Mouse (Mus musculus) small intestine, adult 2 months (tissue): ENCODE measurements around the gene Adcy2. TPM values are rescaled to one million over a fixed set of nuclear protein-coding genes. Genes with fewer than 3 reads are reported as not detected.

ENCODE experiments used
- H3K27ac ChIP-seq: fragments of 200-500 bp; 2 replicates; pipeline ENCODE4 v1.5.1; 2012; ENCODE audit warnings: low read depth, low read length, control low read depth, inconsistent platforms; ENCODE audit not compliant: insufficient read depth
- H3K27me3 ChIP-seq: fragments of 200-500 bp; 2 replicates; pipeline ENCODE4 v1.6.1; 2012; ENCODE audit warnings: mild to moderate bottlenecking, moderate library complexity, low read length, inconsistent platforms; ENCODE audit not compliant: control insufficient read depth, insufficient read depth
- H3K36me3 ChIP-seq: fragments of 200-500 bp; 2 replicates; pipeline ENCODE4 v1.6.1; 2012; ENCODE audit warnings: mild to moderate bottlenecking, low read length, control low read depth, inconsistent platforms; ENCODE audit not compliant: control insufficient read depth, insufficient read depth
- H3K4me1 ChIP-seq: fragments of 200-500 bp; 2 replicates; pipeline ENCODE4 v1.6.1; 2012; ENCODE audit warnings: low read length, inconsistent platforms, mixed read lengths; ENCODE audit not compliant: control insufficient read depth, insufficient read depth, insufficient read length
- H3K4me3 ChIP-seq: fragments of 200-500 bp; 2 replicates; pipeline ENCODE4 v1.5.1; 2012; ENCODE audit warnings: low read depth, mild to moderate bottlenecking, control low read depth, inconsistent platforms, low read length, moderate library complexity
- CTCF ChIP-seq: fragments of 200-500 bp; IDR thresholded peaks from 2 replicates; pipeline ENCODE4 v1.5.1; 2012; ENCODE audit warnings: low read depth, mild to moderate bottlenecking, control low read depth, inconsistent platforms, low read length, moderate library complexity, mixed read lengths; ENCODE audit not compliant: insufficient replicate concordance, insufficient read length; ENCODE audit errors: extremely low read depth
- POLR2A ChIP-seq: fragments of 200-500 bp; IDR thresholded peaks from 2 replicates; pipeline ENCODE4 v1.6.1; 2012; ENCODE audit warnings: low read depth, mild to moderate bottlenecking, control low read depth, inconsistent platforms, low read length, moderate library complexity
- WGBS: fragments of 180-500 bp; shearing (Covaris S2); methylation state at CpG from one replicate; pipeline ENCODE4 v1.1.7; 2018; 5-methylcytosine and 5-hydroxymethylcytosine counted together
- polyA plus RNA-seq: library from polyadenylated mRNA; depleted of rRNA; stranded (reverse); fragments of >200 nt; gene quantifications from 2 replicates; pipeline ENCODE4 v1.2.3, GENCODE M21; 2012

Gene Adcy2
- polyA plus RNA-seq, 1 experiment, result 0.51 TPM

DNA sequence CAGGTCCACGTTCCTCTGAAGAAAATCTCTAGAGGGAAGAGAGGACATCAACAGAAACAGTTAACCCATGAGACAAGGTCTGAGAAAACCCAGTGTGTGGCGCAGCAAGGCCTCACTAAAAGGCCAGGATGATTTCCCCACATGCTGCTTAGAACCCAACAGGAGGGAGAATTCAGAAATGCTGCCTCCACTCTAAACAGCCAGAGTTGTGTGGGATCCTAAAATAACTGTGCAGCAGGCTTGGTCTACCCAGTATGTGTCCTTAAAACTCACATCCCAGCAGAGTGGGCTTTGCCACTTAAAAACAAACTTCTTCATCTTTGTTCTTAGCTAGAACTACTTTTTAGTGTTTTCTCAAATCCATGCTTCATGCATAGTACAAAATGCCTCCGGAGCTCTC, 26.2 kb downstream of the Adcy2 start:
- Histone ChIP-seq H3K27ac (no peak overlapping the region), H3K36me3 (no peaks in the 10 kb centered on the region), H3K4me1 (no peaks in the 10 kb centered on the region), H3K27me3 (no peaks in the 10 kb centered on the region), H3K4me3 (no peak overlapping the region)
- WGBS, result 34% methylated on average over 3 of the region's 3 CpGs
- no peak for TF ChIP-seq POLR2A
- no peak for TF ChIP-seq CTCF

GRCm38 (mm10) chr13:68961580-68961979, 37.8 kb downstream of the Adcy2 start:
- 80% methylated on average over 5 of the region's 5 CpGs for WGBS
- no peak overlapping the region for H3K27ac ChIP-seq
- no peaks in the 10 kb centered on the region for H3K4me1 ChIP-seq
- H3K36me3 ChIP-seq, result no peaks in the 10 kb centered on the region
- TF ChIP-seq CTCF (no peak), POLR2A (no peak)
- no peak overlapping the region for H3K4me3 ChIP-seq
- H3K27me3 ChIP-seq, result no peaks in the 10 kb centered on the region

DNA sequence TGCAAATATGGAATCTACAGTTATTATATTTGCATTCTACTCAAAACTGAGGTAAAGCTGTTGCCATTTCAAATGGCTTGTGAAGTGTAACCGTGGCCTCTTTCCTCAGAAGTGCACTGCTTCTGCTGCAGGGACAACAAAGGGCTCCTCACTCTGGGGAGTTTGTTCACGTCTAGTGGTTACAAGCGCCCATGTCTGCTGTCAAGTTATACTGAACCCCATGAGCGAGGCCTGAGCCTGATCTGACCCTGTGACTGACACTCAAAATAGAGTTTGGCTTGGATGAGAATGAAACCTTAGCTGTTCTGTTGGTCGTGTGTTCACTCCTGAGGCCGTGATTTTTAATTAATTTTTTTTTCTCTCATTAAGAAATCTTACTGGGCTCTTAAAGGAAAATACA, 38.8 kb downstream of the Adcy2 start:
- no peak overlapping the region for H3K27ac ChIP-seq
- no peaks in the 10 kb centered on the region for H3K27me3 ChIP-seq
- no peaks in the 10 kb centered on the region for H3K36me3 ChIP-seq
- 78% methylated on average over 6 of the region's 6 CpGs for WGBS
- no peaks in the 10 kb centered on the region for H3K4me1 ChIP-seq
- no peak for TF ChIP-seq CTCF
- TF ChIP-seq POLR2A, result no peak
- H3K4me3 ChIP-seq, result no peak overlapping the region

DNA sequence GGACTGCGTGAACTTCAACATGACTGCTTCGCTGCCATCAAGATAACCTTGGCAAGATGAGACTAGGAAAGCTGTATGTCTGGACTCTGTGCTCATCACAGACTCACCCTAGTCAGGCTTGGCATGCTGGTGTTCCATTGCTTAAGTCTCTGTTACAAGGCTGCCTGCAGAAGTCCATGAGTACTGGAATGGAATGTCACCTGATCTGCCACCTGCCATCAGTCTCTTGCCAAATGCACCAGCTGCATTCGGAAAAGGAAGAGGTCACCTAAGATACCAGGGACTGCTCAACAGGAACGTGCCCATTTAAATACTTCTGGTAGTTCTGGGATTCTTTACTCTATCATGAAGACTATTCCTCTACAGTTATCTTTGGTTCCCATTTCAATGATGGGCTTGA, 39.9 kb downstream of the Adcy2 start:
- Histone ChIP-seq H3K36me3 (no peaks in the 10 kb centered on the region), H3K27ac (no peak overlapping the region), H3K27me3 (no peaks in the 10 kb centered on the region), H3K4me3 (no peak overlapping the region), H3K4me1 (no peaks in the 10 kb centered on the region)
- 84% methylated on average over 4 of the region's 4 CpGs for WGBS
- no peak for TF ChIP-seq CTCF
- TF ChIP-seq POLR2A, result no peak

DNA sequence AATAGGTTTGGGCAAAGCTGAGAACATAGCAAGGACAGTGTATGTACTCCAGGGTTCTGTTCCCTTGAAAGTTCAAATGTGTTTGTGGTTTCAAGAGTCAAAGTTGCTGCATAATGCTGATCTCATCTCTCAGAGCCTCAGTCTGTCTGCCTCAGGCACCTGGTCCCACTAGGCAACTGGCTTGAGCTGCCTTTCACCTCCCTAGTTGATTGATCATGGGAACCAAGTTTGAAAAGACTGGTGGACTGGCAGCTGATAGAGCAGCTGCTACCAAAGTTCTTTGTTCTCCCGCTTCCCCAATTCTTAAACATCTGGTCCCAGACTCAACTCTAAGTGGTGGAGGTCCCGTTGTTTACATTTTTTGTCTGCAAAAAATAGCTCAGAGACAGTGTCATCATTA, 56.6 kb downstream of the Adcy2 start:
- no peaks in the 10 kb centered on the region for H3K4me1 ChIP-seq
- 57% methylated on average over 2 of the region's 2 CpGs for WGBS
- no peak overlapping the region for H3K4me3 ChIP-seq
- H3K36me3 ChIP-seq, result no peaks in the 10 kb centered on the region
- H3K27me3 ChIP-seq, result no peaks in the 10 kb centered on the region
- no peak overlapping the region for H3K27ac ChIP-seq
- TF ChIP-seq CTCF (no peak), POLR2A (no peak)

DNA sequence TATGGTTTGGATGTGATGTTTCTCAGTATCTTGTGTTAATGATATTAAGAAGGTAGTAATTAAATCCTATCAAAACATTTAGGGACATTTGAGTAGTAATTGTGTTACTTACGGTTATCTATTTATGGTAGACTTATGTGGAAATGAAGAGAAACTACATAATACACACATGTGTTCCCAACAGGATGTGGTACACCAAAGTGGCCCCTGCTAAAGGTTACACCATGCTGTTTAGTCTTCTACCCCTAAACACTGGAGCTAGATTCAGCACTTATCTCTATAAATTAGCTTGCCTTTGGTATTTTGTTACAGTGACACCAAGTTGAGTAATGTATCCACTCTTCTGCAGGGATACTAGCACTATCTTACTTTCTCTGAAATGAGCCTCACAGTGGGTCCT, 57.9 kb downstream of the Adcy2 start:
- Histone ChIP-seq H3K36me3 (no peaks in the 10 kb centered on the region), H3K4me1 (no peaks in the 10 kb centered on the region), H3K27ac (no peak overlapping the region), H3K4me3 (no peak overlapping the region), H3K27me3 (no peaks in the 10 kb centered on the region)
- WGBS, result 83% methylated on average over 1 of the region's 1 CpGs
- TF ChIP-seq CTCF (no peak), POLR2A (no peak)

DNA sequence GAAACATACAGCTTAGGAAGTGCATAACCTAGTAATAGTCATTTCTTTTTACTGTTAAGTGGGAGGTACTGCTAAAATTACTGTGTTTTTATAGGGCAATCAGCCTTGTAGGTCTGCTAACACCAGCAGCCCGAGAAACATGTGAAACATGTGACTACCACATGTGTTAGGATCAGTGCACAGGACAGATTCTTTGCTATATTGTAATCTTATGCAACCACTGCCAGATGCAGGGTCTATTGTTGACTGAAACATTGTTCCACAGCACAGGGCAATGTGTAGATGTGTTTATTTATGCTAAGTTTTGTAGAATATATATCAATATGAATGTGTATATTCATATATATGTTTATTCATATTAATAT, 67.1 kb downstream of the Adcy2 start:
- H3K27me3 ChIP-seq, result no peaks in the 10 kb centered on the region
- no peak overlapping the region for H3K4me3 ChIP-seq
- no peak overlapping the region for H3K27ac ChIP-seq
- no peaks in the 10 kb centered on the region for H3K4me1 ChIP-seq
- no peak for TF ChIP-seq POLR2A
- no peak for TF ChIP-seq CTCF
- 58% methylated on average over 1 of the region's 1 CpGs for WGBS
- H3K36me3 ChIP-seq, result no peaks in the 10 kb centered on the region

DNA sequence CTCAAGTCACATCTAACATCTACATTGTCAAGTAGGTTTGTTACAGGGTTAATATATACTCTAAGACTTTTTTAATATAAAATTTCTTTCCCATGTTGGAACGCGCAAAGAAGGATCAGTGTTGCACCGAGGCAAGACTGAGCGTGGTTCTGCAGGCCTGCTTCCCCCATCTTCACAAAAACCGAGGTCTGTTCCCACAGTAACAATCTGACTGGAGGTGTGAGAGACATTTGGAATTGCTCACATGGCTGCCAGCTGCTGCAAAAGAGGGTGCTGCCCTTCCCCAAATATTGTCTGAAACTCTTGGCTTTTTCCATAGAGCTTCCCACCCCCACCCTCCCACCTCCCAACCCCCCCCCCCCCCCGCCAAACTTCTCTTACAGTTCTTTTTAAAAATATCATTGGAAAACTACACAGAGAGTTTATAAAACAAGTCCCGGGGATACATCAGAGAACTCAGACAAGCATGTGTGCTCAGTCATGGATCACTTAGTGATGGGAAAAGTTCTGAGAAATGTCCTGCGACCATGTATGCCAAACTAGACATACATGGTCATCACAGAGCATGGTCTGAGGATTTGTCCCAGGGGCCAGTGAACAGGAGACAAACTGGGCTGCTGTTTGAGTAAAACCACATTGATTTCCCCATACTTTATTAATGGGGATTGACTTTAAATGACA, 67.6 kb downstream of the Adcy2 start:
- Histone ChIP-seq H3K4me1 (no peaks in the 10 kb centered on the region), H3K27ac (no peak overlapping the region), H3K36me3 (no peaks in the 10 kb centered on the region), H3K27me3 (no peaks in the 10 kb centered on the region), H3K4me3 (no peak overlapping the region)
- 84% methylated on average over 8 of the region's 8 CpGs for WGBS
- no peak for TF ChIP-seq CTCF
- no peak for TF ChIP-seq POLR2A
